Mouse (Mus musculus): ENCODE data around the gene Topaz1. TPM values are rescaled to one million over a fixed set of nuclear protein-coding genes. Genes with fewer than 3 reads are reported as not detected.

The Topaz1 gene
- total and polyA plus RNA-seq, 3 experiments, result 0.11 TPM; not detected in 2

DNA sequence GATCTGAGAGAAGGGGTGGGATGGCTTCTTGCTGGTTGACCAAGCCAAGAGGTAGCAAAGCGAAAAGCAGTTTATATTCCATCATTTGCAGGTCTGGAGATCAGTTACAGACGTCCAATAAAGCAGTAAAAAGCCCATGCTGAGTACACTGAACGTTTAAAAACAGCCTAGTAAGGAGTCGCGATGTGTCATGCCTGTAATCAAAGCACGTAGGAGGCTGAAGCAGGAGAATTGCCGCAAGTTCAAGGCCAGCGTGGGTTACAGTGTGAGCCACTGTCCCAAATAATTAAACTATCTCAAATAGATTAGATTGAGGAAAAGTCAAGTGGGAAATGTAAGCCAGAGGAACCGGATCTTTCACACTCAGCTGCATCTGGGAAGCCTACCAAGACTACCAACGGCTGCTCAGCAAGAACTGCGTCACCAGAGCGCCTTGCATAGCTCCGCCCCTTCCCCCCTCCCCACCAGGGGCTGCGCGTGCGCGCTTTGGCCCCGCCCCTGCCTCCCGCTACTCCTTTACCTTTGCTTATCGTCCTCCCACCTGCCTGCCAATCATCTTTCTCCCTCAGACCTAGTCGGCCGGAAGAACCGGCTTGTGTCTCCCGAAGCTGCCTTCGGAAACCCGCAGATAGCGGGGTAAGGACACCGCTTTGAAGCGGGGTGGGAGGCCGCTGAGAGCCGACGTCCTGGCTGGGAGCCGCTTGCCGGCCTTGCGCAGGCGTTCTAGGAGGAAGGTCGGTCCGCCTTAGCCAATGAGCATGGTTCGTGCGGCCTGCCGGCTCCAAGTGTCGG, 58.1 kb downstream of the Topaz1 start, which contains the start of gene Tcaim:
Tcaim (plus strand) TSS at position 487 of the 792 bp plus-strand sequence.
- H3K4me1 ChIP-seq (ENCODE audit: insufficient read depth, low read depth, low read length), result peaks cover 22% of the 10 kb centered on the region
- H3K4me3 ChIP-seq (ENCODE audit: low read depth, low read length), result peak within 1 kb of the TSS; percentile 83
- H3K27me3 ChIP-seq (ENCODE audit: insufficient read depth, low read length), result peaks cover 3% of the 10 kb centered on the region; the same call in 1 of the 2 replicates
- no peak for TF ChIP-seq TAL1 (conservative IDR thresholded peaks at IDR 0.05; ENCODE audit: low read depth, low read length)
- no peak for TF ChIP-seq CTCF (IDR thresholded peaks at IDR 0.05; ENCODE audit: low read depth, low read length)
- TF ChIP-seq POLR2AphosphoS5 (IDR thresholded peaks at IDR 0.05; ENCODE audit: insufficient replicate concordance, low read depth, low read length), result no peak
- TF ChIP-seq GATA2 (IDR thresholded peaks at IDR 0.05; ENCODE audit: borderline replicate concordance, low read depth, low read length), result no peak
- no peak for TF ChIP-seq GATA1 (IDR thresholded peaks at IDR 0.05; ENCODE audit: borderline replicate concordance, low read length)
- peaks cover 14% of the 10 kb centered on the region for H3K36me3 ChIP-seq (replicated peaks)
- ATAC-seq (ENCODE audit: extremely low read depth, insufficient number of reproducible peaks, low FRiP score, poor library complexity, severe bottlenecking), result peak; percentile 85
- no peaks in the 10 kb centered on the region for H3K9me3 ChIP-seq (replicated peaks)
- peak; percentile 85 for DNase-seq (ENCODE audit: low spot score)

- peak overlapping the region; percentile 83 for H3K4me3 ChIP-seq (ENCODE audit: low read depth, low read length)
- H3K27me3 ChIP-seq (ENCODE audit: insufficient read depth, low read length), result no peaks in the 10 kb centered on the region
- H3K9me3 ChIP-seq (replicated peaks), result no peaks in the 10 kb centered on the region
- TF ChIP-seq GATA2 (IDR thresholded peaks at IDR 0.05; ENCODE audit: borderline replicate concordance, low read depth, low read length), result no peak
- no peak for TF ChIP-seq TAL1 (conservative IDR thresholded peaks at IDR 0.05; ENCODE audit: low read depth, low read length)
- TF ChIP-seq GATA1 (IDR thresholded peaks at IDR 0.05; ENCODE audit: borderline replicate concordance, low read length), result no peak
- no peak for TF ChIP-seq POLR2AphosphoS5 (IDR thresholded peaks at IDR 0.05; ENCODE audit: insufficient replicate concordance, low read depth, low read length)
- TF ChIP-seq CTCF (IDR thresholded peaks at IDR 0.05; ENCODE audit: low read depth, low read length), result no peak
- peaks cover 20% of the 10 kb centered on the region for H3K36me3 ChIP-seq (replicated peaks)
- DNase-seq (ENCODE audit: low spot score), result no peak
- H3K4me1 ChIP-seq (ENCODE audit: insufficient read depth, low read depth, low read length), result peaks cover 22% of the 10 kb centered on the region
- ATAC-seq (ENCODE audit: extremely low read depth, insufficient number of reproducible peaks, low FRiP score, poor library complexity, severe bottlenecking), result peak; percentile 31; the same call in 1 of the 2 replicates
Measured at GRCm38 (mm10) chr9:122805845-122806341, 58.7 kb downstream of the Topaz1 start.

DNA sequence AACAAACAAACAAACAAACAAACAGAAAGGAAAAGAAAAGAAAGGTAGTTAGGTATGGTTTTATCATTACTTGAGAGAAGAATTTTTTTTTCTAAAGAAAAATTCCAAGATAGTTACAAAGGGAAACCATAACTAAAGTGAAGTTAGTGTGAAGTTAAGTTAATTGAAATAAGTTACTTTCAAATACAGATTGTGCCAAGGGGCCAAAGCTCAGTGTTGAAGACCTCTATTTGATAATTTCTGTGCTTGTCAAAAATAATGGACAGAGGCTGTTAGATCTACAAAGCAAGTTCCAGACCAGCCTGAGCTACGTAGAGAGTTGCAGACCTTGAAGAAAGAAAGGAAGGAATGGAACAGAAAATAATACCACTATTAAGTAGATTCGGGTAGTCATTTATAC, 60.0 kb downstream of the Topaz1 start:
- H3K36me3 ChIP-seq (replicated peaks), result peaks cover 26% of the 10 kb centered on the region
- TF ChIP-seq POLR2AphosphoS5 (IDR thresholded peaks at IDR 0.05; ENCODE audit: insufficient replicate concordance, low read depth, low read length) (no peak), GATA1 (IDR thresholded peaks at IDR 0.05; ENCODE audit: borderline replicate concordance, low read length) (no peak), CTCF (IDR thresholded peaks at IDR 0.05; ENCODE audit: low read depth, low read length) (no peak), GATA2 (IDR thresholded peaks at IDR 0.05; ENCODE audit: borderline replicate concordance, low read depth, low read length) (no peak), TAL1 (conservative IDR thresholded peaks at IDR 0.05; ENCODE audit: low read depth, low read length) (no peak)
- H3K27me3 ChIP-seq (ENCODE audit: insufficient read depth, low read length), result no peaks in the 10 kb centered on the region
- H3K9me3 ChIP-seq (replicated peaks), result no peaks in the 10 kb centered on the region
- no peak for ATAC-seq (ENCODE audit: extremely low read depth, insufficient number of reproducible peaks, low FRiP score, poor library complexity, severe bottlenecking)
- no peak for DNase-seq (ENCODE audit: low spot score)
- H3K4me3 ChIP-seq (ENCODE audit: low read depth, low read length), result no peak overlapping the region
- peaks cover 22% of the 10 kb centered on the region for H3K4me1 ChIP-seq (ENCODE audit: insufficient read depth, low read depth, low read length)

DNA sequence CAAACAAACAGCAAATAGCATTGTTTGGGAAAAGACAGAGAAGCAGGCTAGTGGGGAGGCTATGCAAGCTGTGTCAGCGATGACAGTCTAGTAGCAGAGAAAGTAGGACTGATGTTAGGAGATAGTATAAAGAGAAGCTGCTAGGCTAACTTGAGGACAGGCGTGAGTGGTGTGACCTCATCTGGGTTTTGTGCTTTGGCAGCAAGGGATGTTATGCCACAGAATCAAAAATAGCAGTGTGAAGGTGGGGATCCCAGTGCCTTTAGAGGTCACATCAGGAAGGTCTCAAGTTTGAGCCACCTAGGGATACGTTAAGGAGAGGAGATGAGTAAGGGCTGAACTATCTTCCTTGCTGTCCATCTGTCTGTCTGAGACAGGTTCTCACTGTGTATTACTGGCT, 63.1 kb downstream of the Topaz1 start:
- ATAC-seq (ENCODE audit: extremely low read depth, insufficient number of reproducible peaks, low FRiP score, poor library complexity, severe bottlenecking), result no peak
- H3K36me3 ChIP-seq (replicated peaks), result peaks cover 40% of the 10 kb centered on the region
- peaks cover 14% of the 10 kb centered on the region for H3K4me1 ChIP-seq (ENCODE audit: insufficient read depth, low read depth, low read length)
- no peak for DNase-seq (ENCODE audit: low spot score)
- H3K27me3 ChIP-seq (ENCODE audit: insufficient read depth, low read length), result no peaks in the 10 kb centered on the region
- H3K9me3 ChIP-seq (replicated peaks), result no peaks in the 10 kb centered on the region
- TF ChIP-seq TAL1 (conservative IDR thresholded peaks at IDR 0.05; ENCODE audit: low read depth, low read length), result no peak
- no peak overlapping the region for H3K4me3 ChIP-seq (ENCODE audit: low read depth, low read length)

DNA sequence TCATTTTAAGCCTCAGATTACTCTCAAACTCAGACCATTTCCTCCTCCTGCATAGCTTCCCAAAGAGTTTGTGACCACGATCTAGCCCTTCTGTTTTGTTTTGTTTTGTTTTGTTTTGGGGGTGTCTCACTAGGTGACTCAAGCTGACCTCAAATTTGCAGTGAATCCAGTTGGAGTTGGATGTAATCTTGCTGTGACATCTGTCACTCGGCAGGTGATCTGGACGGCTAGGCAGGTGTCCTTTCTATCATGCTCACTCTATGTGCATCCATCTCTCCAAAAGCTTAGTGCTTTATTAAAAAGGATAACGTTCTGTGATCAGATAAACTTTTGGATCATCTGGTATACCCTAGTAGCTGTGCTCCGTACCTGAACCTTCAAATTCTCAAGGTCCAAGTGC, 65.2 kb downstream of the Topaz1 start:
- Histone ChIP-seq H3K4me3 (ENCODE audit: low read depth, low read length) (no peak overlapping the region), H3K4me1 (ENCODE audit: insufficient read depth, low read depth, low read length) (no peaks in the 10 kb centered on the region), H3K36me3 (replicated peaks) (peaks cover 52% of the 10 kb centered on the region), H3K27me3 (ENCODE audit: insufficient read depth, low read length) (no peaks in the 10 kb centered on the region), H3K9me3 (replicated peaks) (no peaks in the 10 kb centered on the region)
- ATAC-seq (ENCODE audit: extremely low read depth, insufficient number of reproducible peaks, low FRiP score, poor library complexity, severe bottlenecking), result no peak
- no peak for DNase-seq (ENCODE audit: low spot score)
- no peak for TF ChIP-seq CTCF (IDR thresholded peaks at IDR 0.05; ENCODE audit: low read depth, low read length)
- no peak for TF ChIP-seq GATA1 (IDR thresholded peaks at IDR 0.05; ENCODE audit: borderline replicate concordance, low read length)
- TF ChIP-seq GATA2 (IDR thresholded peaks at IDR 0.05; ENCODE audit: borderline replicate concordance, low read depth, low read length), result no peak
- TF ChIP-seq POLR2AphosphoS5 (IDR thresholded peaks at IDR 0.05; ENCODE audit: insufficient replicate concordance, low read depth, low read length), result no peak
- TF ChIP-seq TAL1 (conservative IDR thresholded peaks at IDR 0.05; ENCODE audit: low read depth, low read length), result no peak

GRCm38 (mm10) chr9:122814775-122815174, 67.6 kb downstream of the Topaz1 start:
- TF ChIP-seq CTCF (IDR thresholded peaks at IDR 0.05; ENCODE audit: low read depth, low read length), result no peak
- TF ChIP-seq POLR2AphosphoS5 (IDR thresholded peaks at IDR 0.05; ENCODE audit: insufficient replicate concordance, low read depth, low read length), result no peak
- no peak for TF ChIP-seq TAL1 (conservative IDR thresholded peaks at IDR 0.05; ENCODE audit: low read depth, low read length)
- TF ChIP-seq GATA1 (IDR thresholded peaks at IDR 0.05; ENCODE audit: borderline replicate concordance, low read length), result no peak
- no peak for TF ChIP-seq GATA2 (IDR thresholded peaks at IDR 0.05; ENCODE audit: borderline replicate concordance, low read depth, low read length)
- H3K27me3 ChIP-seq (ENCODE audit: insufficient read depth, low read length), result no peaks in the 10 kb centered on the region
- DNase-seq (ENCODE audit: low spot score) (no peak), ATAC-seq (ENCODE audit: extremely low read depth, insufficient number of reproducible peaks, low FRiP score, poor library complexity, severe bottlenecking) (no peak)
- H3K4me1 ChIP-seq (ENCODE audit: insufficient read depth, low read depth, low read length), result no peaks in the 10 kb centered on the region
- H3K36me3 ChIP-seq (replicated peaks), result peaks cover 52% of the 10 kb centered on the region
- no peaks in the 10 kb centered on the region for H3K9me3 ChIP-seq (replicated peaks)
- H3K4me3 ChIP-seq (ENCODE audit: low read depth, low read length), result no peak overlapping the region
